Mouse (Mus musculus) heart, adult 2 months (tissue): ENCODE data around the gene As3mt. TPM values are rescaled to one million over a fixed set of nuclear protein-coding genes. Genes with fewer than 3 reads are reported as not detected.
A peak's percentile ranks its signal among the peaks of the same experiment; 100 is the strongest.

Experiments used
- DNase-seq, 2 experiments: peaks; one replicate each; pipeline ENCODE4 v3.0.0; 2021
- H3K27ac ChIP-seq: fragments of 200-600 bp; 2 replicates; pipeline ENCODE4 v1.8.1; 2022
- H3K27me3 ChIP-seq: fragments of 200-500 bp; 2 replicates; pipeline ENCODE4 v1.6.1; 2012; ENCODE audit warnings: mild to moderate bottlenecking, low read length, inconsistent platforms, mixed read lengths; ENCODE audit not compliant: control insufficient read depth, insufficient read depth
- H3K36me3 ChIP-seq: fragments of 200-500 bp; 2 replicates; pipeline ENCODE4 v1.6.1; 2012; ENCODE audit warnings: low read length, inconsistent platforms; ENCODE audit not compliant: control insufficient read depth, insufficient read depth
- H3K4me1 ChIP-seq: fragments of 200-500 bp; 2 replicates; pipeline ENCODE4 v1.6.1; 2011; ENCODE audit warnings: low read length; ENCODE audit not compliant: control insufficient read depth, insufficient read depth
- H3K4me3 ChIP-seq: fragments of 200-600 bp; 2 replicates; pipeline ENCODE4 v1.8.1; 2022
- H3K79me2 ChIP-seq: fragments of 200-500 bp; replicated peaks from 2 replicates; pipeline ENCODE4 v1.6.1; 2012; ENCODE audit warnings: mild to moderate bottlenecking, inconsistent platforms, low read length, moderate library complexity, mixed read lengths; ENCODE audit not compliant: control insufficient read depth, insufficient read depth
- H3K9ac ChIP-seq: fragments of 200-500 bp; 2 replicates; pipeline ENCODE4 v1.6.1; 2012; ENCODE audit warnings: low read depth, mild to moderate bottlenecking, control low read depth, inconsistent platforms, low read length, mixed read lengths
- CTCF ChIP-seq: fragments of 200-600 bp; IDR thresholded peaks from 2 replicates; pipeline ENCODE4 v1.8.1; 2022; ENCODE audit warnings: antibody characterized with exemption, mild to moderate bottlenecking, moderate library complexity
- EP300 ChIP-seq: fragments of 200-500 bp; IDR thresholded peaks from 2 replicates; pipeline ENCODE4 v1.6.1; 2011; ENCODE audit warnings: low read depth, low read length, control low read depth; ENCODE audit not compliant: insufficient read depth
- POLR2A ChIP-seq: fragments of 200-500 bp; IDR thresholded peaks from 2 replicates; pipeline ENCODE4 v1.6.1; 2011; ENCODE audit warnings: mild to moderate bottlenecking, low read depth, low read length, control low read depth; ENCODE audit not compliant: insufficient read depth
- WGBS: fragments of 180-500 bp; shearing (Covaris S2); methylation state at CpG from one replicate; pipeline ENCODE4 v1.1.7; 2018; 5-methylcytosine and 5-hydroxymethylcytosine counted together
- intact Hi-C: fragments of 180-260 bp; cut with DNase I; formaldehyde crosslinking; loops from one replicate; pipeline ENCODE4 v1.15.1; 2025
- polyA plus RNA-seq: library from polyadenylated mRNA; depleted of rRNA; stranded (reverse); fragments of >200 nt; gene quantifications from 2 replicates; pipeline ENCODE4 v1.2.3, GENCODE M21; 2012
- total RNA-seq, 2 experiments: library from RNA; stranded (reverse); gene quantifications; 2 replicates each; pipeline ENCODE4 v1.2.3; 2021

Gene As3mt
- total and polyA plus RNA-seq, 3 experiments, result 33.2 to 99.2 (median 86.2) TPM

- peak; percentile 36 to 52 for DNase-seq
- Histone ChIP-seq H3K27me3 (no peaks in the 10 kb centered on the region), H3K4me1 (peaks cover 6% of the 10 kb centered on the region), H3K27ac (peak overlapping the region; percentile 78; the same call in 1 of the 2 replicates), H3K36me3 (no peaks in the 10 kb centered on the region), H3K79me2 (no peaks in the 10 kb centered on the region), H3K4me3 (peak overlapping the region; percentile 72), H3K9ac (peak overlapping the region; percentile 82)
- TF ChIP-seq POLR2A, result no peak
- no peak for TF ChIP-seq CTCF
- TF ChIP-seq EP300, result no peak
- WGBS, result under 1% methylated on average over 50 of the region's 50 CpGs
- intact Hi-C loops, result no loop called here
Observed at GRCm38 (mm10) chr19:46762291-46762991, 55.2 kb downstream of the As3mt start.

DNA sequence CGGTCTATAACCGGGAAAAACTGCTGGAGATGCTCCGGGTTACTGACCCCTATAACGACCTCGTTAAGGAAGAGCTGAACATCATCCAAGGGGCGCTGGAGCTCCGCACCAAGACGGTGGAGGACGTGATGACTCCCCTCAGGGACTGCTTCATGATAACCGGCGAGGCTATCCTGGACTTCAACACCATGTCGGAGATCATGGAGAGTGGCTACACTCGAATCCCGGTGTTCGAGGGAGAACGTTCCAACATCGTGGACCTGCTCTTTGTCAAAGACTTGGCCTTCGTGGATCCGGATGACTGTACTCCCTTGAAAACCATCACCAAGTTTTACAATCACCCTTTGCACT is 55.7 kb downstream of the As3mt start:
- WGBS, result 5% methylated on average over 19 of the region's 19 CpGs
- no peak overlapping the region for H3K27ac ChIP-seq

DNA sequence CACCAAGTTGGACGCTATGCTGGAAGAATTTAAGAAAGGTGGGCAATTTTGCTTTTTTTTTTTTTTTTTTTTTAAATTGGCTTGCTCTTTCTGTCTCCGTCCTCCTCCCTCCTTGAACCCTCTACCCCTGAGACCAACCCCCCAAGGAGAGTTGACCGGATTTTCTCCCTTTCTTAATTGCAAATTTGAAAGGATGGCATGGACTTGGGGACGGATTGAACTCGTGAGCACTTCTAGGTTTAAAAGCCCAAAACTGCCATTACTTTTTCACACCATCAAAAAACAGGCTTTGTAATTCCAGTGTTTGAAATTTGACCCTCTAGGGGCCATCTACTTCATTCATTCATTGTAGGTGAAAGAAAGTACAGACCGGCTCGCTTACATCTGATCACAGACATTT is 56.1 kb downstream of the As3mt start:
- H3K9ac ChIP-seq, result no peak overlapping the region
- 55% methylated on average over 7 of the region's 7 CpGs for WGBS
- intact Hi-C loops, result no loop called here

More for the DNA sequence above, 55.7 kb downstream of the As3mt start:
- DNase-seq, result no peak
- H3K9ac ChIP-seq, result 0 out of 2 replicates have a peak overlapping the region, but pooled peaks have one; percentile 22
- H3K36me3 ChIP-seq, result no peaks in the 10 kb centered on the region
- no peaks in the 10 kb centered on the region for H3K27me3 ChIP-seq
- H3K4me1 ChIP-seq, result peaks cover 6% of the 10 kb centered on the region
- intact Hi-C loops, result no loop called here
- no peaks in the 10 kb centered on the region for H3K79me2 ChIP-seq
- no peak for TF ChIP-seq POLR2A
- no peak for TF ChIP-seq EP300
- no peak for TF ChIP-seq CTCF
- H3K4me3 ChIP-seq, result peak overlapping the region; percentile 72

GRCm38 (mm10) chr19:46763932-46764762 is 56.9 kb downstream of the As3mt start:
- Histone ChIP-seq H3K79me2 (no peaks in the 10 kb centered on the region), H3K36me3 (no peaks in the 10 kb centered on the region), H3K9ac (no peak overlapping the region), H3K4me1 (peaks cover 6% of the 10 kb centered on the region), H3K27ac (no peak overlapping the region), H3K27me3 (no peaks in the 10 kb centered on the region), H3K4me3 (peak overlapping the region; percentile 3; the same call in 1 of the 2 replicates)
- intact Hi-C loops, result no loop called here
- WGBS, result 79% methylated on average over 12 of the region's 12 CpGs
- no peak for DNase-seq
- TF ChIP-seq POLR2A (no peak), EP300 (no peak), CTCF (no peak)

More for the DNA sequence above, 56.1 kb downstream of the As3mt start:
- Histone ChIP-seq H3K27me3 (no peaks in the 10 kb centered on the region), H3K27ac (no peak overlapping the region), H3K4me3 (peak overlapping the region; percentile 72), H3K4me1 (peaks cover 6% of the 10 kb centered on the region), H3K79me2 (no peaks in the 10 kb centered on the region), H3K36me3 (no peaks in the 10 kb centered on the region)
- TF ChIP-seq POLR2A (no peak), EP300 (no peak), CTCF (no peak)
- DNase-seq, result no peak

- TF ChIP-seq POLR2A (no peak), CTCF (no peak), EP300 (no peak)
- 81% methylated on average over 9 of the region's 9 CpGs for WGBS
- Histone ChIP-seq H3K79me2 (no peaks in the 10 kb centered on the region), H3K9ac (no peak overlapping the region), H3K4me3 (no peak overlapping the region), H3K4me1 (peaks cover 6% of the 10 kb centered on the region), H3K27ac (no peak overlapping the region), H3K27me3 (no peaks in the 10 kb centered on the region), H3K36me3 (no peaks in the 10 kb centered on the region)
- DNase-seq, result no peak
- intact Hi-C loops, result no loop called here
Observed at GRCm38 (mm10) chr19:46764763-46765117, 57.5 kb downstream of the As3mt start.

GRCm38 (mm10) chr19:46766125-46766524 is 58.9 kb downstream of the As3mt start:
- WGBS, result 84% methylated on average over 5 of the region's 5 CpGs
- intact Hi-C loops, result no loop called here
- H3K79me2 ChIP-seq, result no peaks in the 10 kb centered on the region

More at GRCm38 (mm10) chr19:46766125-46766524, 58.9 kb downstream of the As3mt start:
- Histone ChIP-seq H3K27ac (no peak overlapping the region), H3K4me1 (peaks cover 6% of the 10 kb centered on the region), H3K9ac (no peak overlapping the region), H3K27me3 (no peaks in the 10 kb centered on the region), H3K36me3 (no peaks in the 10 kb centered on the region), H3K4me3 (no peak overlapping the region)
- no peak for TF ChIP-seq CTCF
- TF ChIP-seq EP300, result no peak
- TF ChIP-seq POLR2A, result no peak
- DNase-seq, result no peak
